Mouse (Mus musculus): ENCODE data around the gene Lyz2. TPM values are rescaled to one million over a fixed set of nuclear protein-coding genes. Genes with fewer than 3 reads are reported as not detected.

Lyz2 gene
- polyA plus RNA-seq (2017; shearing (Covaris generic)), result 0.39 TPM

GRCm38 (mm10) chr10:117282049-117282448 is at the start of gene Lyz2:
TSS of gene Lyz2 (minus strand) at chr10:117282321.

GRCm38 (mm10) chr10:117292671-117293070 is 10.6 kb upstream of the Lyz2 start, which contains the start of gene Lyz1:
TSS of gene Lyz1 (minus strand) at chr10:117292868.

GRCm38 (mm10) chr10:117238603-117239002 is 43.5 kb downstream of the Lyz2 start, which contains the start of gene 9530003J23Rik:
TSS of gene 9530003J23Rik (minus strand) at chr10:117238703.

Other genes starting within 250 kb of the Lyz2 start
- gene Lrrc10, start 237.0 kb downstream of the Lyz2 start, polyA plus RNA-seq (2017; shearing (Covaris generic)), result not detected
- 170 TPM for gene Cct2, start 218.5 kb downstream of the Lyz2 start, polyA plus RNA-seq (2017; shearing (Covaris generic))
- 16.9 TPM for gene Frs2, start 133.8 kb downstream of the Lyz2 start, polyA plus RNA-seq (2017; shearing (Covaris generic))
- gene Yeats4, start 57.8 kb downstream of the Lyz2 start, polyA plus RNA-seq (2017; shearing (Covaris generic)), result 60.9 TPM
- gene 9530003J23Rik, start 43.6 kb downstream of the Lyz2 start, polyA plus RNA-seq (2017; shearing (Covaris generic)), result 0.30 TPM
- not detected for gene Lyz1, start 10.5 kb upstream of the Lyz2 start, polyA plus RNA-seq (2017; shearing (Covaris generic))
- 111 TPM for gene Cpsf6, start 97.7 kb upstream of the Lyz2 start, polyA plus RNA-seq (2017; shearing (Covaris generic))

Data from effector memory CD4-positive, alpha-beta T cell, adult 7 months (primary cell).